Mouse (Mus musculus) NIH3T3 (cell line): ENCODE measurements around the gene Tex48.

Source experiments
- DNase-seq: peaks from one replicate; pipeline ENCODE4 v3.0.0-alpha.2; 2012; ENCODE audit warnings: low read depth

Tex48 gene

DNA sequence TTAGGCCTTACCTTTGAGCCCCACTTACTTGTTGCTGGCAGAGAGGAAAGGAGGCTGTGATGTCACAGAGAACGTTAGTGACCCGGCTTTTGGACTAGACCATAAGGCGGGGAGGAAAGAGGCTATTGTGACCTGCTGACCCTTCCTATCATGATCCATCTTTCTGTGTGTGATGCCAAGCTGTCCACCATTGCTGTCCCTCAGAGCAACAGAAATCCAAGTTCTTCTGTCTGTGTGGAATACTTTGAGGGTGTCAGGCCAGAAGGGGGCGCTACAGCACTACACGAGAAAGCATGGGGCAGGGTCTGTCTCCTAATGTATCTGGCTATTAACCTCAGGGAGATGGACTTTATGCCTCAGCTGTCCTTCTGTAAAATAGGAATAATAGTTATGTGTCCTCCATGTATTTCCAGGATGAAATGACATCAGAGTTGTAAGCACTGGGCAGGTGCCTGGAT, at the start of gene Tex48:
Tex48 (minus strand) TSS at position 51 of the 458 bp plus-strand sequence.
- DNase-seq = peak; percentile 69

DNA sequence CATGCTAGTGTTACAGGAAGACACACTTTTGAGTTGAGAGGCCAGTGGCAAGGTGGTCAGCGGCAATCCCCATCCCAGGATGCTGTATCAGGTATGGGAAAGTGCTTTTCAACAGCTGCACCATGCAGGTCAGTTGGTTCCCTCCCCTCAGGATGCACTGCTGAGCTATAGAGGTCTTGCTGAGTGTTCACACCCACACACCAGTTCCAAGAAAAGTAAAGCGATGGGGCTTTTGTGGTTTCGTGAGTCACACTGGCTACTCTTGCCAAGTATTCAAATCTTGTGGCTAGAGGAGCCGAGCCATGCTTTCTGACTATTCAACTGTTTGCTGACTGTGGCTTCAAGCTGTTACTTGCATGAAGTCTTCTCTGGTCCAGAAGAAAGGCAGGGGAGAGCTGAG, 46.0 kb upstream of the Tex48 start:
- peak; percentile 97 for DNase-seq

DNA sequence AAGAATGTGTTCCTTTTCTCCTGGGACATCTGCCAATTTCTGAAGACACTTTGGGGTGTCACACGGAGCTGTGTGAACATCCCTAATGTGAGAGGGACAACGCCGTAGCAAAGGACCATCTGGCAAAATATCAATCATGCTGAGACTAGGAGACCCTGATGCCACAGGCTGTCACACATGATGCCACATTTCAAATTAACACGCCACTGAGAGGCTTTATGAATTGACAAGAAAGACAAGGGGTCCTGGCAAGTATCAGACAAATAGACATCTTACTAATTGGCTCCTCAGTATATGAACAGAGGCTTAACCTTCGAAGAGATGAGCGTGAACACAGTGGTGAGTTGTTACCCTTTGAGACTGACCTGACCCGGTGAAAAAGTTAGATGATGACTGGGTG, 43.5 kb upstream of the Tex48 start:
- no peak for DNase-seq

DNA sequence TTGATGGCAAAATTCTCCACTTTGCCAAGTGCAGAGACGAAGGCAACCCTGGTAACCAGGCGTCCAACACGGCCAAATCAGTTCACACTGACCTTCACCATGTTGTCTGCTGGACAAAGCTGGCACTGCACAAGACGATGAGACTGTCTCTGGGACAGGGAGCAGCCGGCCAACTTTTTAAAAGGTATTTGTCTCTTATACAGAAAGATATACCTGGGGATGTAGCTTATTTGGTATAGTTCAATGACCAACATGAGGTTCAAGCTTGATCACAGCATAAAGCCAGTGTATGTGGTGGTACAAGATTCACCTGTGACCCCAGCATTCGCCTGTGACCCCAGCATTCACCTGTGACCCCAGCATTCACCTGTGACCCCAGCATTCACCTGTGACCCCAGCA, 41.1 kb upstream of the Tex48 start, which contains the start of gene Gm11214:
Gm11214 (minus strand) TSS at position 101 of the 400 bp plus-strand sequence.
- no peak for DNase-seq

DNA sequence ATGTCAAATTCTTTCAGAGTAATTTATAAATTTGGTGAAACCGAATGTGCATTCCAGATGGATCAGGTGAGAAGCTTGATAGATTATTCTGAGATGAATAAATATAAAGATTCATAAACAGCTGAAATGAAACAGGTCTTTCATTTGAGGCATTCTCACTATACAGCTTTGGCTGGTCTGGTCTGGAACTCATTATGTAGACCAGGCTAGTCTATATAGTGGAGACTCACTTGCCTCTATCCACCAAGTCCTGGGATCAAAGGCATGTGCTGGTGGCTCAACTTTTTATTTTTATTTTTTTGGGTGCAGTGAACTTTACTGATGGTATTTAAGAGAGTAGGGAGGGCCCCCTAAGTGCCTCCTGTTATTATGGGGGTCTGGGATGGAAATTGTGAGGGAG, 39.6 kb upstream of the Tex48 start:
- DNase-seq = no peak

DNA sequence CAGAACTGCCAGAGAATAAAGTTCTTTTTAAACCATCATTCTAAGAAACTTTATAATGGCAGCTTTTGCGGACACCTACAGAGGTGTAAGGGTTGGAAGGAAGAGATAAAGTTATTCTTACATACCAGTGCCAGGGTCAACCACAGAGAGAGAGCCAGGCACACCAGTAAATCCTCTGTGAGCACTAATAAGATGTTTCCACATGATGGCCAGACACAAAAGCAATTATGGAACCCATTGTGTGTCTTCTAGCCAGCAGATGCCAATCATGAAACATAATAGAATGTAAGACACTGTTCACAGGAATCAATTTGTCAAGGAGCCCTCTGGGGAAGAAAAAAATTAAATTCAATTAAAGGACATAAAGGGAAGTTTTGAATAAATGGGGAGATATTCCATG, 39.2 kb upstream of the Tex48 start:
- DNase-seq = no peak

DNA sequence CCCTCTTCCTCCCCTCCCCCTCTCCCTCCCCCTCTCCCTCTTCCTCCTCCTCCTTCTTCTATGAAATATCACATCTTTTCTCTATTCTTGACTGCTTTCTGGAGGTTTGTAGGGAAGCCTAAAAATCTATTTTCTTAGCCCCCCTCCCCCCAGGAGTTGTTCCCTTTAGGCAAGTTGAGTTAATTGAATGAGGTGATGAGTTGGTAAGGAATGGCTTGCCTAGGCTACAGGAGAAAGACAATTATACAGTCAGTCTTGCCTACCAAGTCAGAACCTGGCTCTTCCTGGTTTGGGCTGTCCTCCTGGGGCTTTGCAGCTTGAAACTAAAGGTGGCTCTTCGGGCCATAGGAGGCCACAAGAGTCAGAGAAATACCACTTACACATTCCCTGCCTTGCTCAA, 37.5 kb upstream of the Tex48 start:
- peak; percentile 24 for DNase-seq

DNA sequence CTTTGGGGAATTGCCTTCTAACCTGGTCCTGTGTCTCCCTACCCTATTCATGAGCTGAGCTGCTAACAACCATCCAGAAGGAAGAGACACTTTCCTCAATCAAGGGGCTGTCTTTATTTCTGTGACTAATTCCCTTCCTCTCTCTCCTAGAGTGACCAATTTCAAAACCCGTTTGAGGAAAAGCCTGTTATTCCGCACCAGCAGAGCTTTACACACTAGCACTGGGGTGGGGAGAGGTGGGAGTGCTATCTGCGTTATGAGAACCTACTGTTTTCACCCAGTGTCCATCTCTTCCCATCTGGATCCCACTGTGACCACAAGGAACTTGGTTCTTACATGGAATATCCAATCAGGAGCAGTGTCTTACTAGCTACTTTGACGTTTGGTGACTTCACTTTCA, 36.9 kb upstream of the Tex48 start:
- DNase-seq = no peak

DNA sequence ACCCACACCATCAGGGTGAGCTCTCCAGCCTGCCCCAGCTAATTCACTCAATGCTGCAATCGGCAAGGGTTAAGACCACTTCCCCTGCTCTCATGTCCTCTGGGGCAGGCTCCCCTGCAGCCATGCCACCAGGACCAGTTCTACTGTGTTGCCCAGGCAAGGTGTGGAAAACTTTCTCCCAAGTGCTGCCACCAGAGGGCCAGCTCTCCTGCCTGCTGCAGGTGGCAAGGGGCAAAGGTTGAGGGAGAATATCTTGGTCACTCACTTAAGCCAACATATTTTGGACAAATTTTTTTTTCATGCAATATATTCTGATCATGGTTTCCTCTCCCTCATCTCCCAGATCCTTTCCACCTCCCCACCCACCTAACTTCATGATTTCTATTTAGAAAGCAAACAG, 32.2 kb upstream of the Tex48 start:
- DNase-seq = no peak

DNA sequence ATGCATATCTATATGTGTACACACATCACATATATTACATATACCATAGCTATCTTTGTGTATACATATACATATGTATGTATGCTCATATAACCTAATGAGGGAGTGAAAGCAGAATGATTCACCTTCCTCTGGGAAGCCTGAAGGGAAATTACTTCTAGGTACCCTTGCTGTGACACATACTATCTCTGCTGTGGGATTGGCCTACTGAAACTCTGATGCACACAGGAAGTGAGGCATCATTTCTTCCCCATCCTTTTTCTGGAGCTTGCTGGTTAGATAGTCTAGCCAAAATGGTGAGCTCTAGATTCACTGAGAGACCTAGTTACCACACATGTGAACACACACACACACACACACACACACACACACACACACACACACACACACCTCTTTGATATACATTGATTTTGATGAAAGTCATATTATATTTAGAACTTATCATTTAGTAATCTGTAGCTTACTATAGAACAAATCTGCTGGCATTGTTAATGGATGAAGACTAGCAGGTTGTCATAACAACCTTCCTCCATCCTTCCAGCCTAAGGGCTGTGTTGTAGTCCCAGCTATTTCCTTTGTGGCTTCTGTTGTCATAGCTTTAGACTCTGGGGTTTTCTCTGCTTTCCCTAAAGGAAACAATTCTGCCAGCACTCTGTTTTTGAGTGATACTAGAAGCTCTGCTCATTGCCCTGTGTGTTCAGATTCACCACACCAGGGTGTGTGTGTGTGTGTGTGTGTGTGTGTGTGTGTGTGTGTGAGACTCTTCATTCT, 21.9 kb upstream of the Tex48 start:
- no peak for DNase-seq

DNA sequence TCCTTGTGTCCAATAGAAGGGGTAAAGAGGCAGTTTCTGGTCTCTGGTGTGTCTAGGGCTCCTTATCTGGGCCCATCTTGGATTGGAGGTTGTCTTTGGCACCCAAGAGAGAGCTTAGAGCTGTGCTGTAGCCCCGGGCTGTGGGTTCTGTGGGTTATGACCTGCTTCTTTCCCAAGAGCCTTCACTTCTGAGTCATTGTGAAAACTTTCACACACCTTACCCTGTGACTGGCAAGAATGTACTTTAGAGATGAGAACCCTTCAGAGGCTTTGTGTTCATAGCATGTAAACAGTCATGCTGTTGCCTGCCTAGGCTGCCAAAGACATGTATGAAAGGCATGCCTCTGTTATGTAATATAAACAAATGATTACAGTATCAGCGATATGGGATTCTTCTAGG, 17.6 kb upstream of the Tex48 start:
- peak; percentile 41 for DNase-seq

DNA sequence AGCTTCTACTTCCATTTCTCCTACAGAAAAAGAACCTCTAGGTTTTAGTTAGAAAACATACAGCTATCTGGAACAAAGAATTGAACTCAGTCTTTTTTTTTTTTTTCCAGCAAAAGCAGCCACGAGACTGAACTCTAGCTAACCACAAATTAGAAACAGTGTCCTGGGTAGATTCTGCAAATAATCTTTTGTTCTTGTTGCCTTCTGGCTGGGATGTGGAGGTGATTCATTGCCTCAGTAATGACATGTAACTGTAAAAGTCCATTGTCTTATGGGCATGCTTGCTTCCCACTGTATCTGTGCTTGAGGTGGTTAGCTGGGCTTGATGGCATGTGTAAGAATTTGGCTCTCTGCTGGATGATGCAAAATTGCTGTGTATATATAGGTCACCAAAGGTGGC, 16.4 kb upstream of the Tex48 start:
- DNase-seq = peak; percentile 67

DNA sequence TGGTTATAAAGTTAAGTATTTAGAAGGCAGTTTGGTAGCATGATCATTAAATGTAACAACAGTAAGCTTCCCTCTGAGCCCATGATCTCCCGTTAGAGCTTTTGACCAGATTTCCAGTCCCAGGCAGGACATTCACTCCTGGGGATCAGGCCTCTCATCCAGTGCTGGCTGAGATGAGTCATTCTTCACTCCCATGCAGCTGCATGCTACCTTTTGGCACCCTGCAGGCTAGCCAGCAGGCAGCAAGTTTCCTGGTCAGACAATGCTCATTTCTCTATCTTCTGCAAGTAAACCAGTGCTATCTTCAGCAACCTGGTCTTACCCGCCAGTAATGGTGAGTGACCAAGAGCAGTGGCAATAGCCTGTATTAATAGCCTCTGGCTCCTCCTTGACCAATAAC, 11.0 kb upstream of the Tex48 start:
- peak; percentile 39 for DNase-seq

DNA sequence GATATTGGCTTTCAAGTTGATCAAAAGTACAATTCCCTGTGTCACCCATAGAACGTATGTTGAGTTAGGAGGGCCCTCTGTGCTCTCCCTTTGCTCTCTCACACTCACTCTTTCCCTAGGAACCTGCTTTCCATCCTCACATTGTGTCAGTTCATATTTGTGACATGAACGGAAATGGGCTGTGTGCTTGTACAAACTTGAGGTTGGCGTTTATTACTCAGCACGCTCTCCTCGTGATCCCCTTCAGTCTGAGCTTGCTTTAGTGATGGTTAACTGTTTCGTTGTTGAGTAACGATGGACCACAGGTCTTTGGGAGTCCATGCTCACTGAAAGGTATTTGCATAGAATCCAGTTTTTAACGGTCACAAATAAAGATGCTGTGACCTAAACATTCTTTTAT, 4.9 kb upstream of the Tex48 start:
- DNase-seq = no peak

DNA sequence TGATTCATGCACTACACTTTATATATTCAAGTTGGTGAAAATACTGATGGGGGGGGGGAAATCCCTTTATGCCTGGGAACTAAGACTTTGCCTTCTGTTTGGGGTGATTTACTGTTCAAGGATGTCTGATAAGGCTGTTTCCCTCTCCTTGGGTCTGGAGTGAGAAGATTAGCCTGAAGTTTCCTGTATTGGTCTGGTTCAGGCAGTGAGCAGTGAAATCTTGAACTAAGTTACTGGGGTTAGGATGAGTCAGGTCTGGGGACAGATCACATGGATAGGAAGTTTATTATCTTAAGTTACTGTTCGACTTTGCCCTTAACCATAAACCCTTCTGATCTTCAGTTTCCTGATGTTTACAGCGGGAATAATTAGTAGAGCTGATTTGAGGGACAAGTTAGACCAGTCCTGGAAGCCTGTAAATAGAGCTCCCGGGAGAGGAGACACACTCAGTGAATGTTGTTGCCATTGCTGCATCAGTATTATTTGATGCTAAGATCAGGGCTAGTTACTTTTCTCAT, 3.4 kb upstream of the Tex48 start:
- DNase-seq = no peak

DNA sequence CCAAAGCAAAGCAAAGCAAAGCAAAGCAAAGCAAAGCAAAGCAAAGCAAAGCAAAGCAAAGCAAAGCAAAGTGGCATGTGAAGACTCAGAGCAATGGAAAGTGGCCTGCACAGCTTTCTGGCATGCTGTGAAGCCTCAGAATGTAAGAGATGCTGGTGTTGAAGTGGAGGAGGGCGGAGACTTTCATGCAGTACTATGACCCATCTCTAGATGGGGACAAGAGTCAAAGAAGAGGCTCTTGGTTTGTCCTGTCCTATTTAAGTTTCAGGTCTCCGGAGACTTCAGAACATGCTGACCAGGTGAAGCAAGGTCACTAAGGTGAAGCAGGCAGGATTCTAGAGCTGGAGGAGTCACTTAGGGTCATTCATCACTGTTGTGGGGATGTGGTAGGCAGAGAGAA, 367 bp downstream of the Tex48 start:
- DNase-seq = peak; percentile 58

DNA sequence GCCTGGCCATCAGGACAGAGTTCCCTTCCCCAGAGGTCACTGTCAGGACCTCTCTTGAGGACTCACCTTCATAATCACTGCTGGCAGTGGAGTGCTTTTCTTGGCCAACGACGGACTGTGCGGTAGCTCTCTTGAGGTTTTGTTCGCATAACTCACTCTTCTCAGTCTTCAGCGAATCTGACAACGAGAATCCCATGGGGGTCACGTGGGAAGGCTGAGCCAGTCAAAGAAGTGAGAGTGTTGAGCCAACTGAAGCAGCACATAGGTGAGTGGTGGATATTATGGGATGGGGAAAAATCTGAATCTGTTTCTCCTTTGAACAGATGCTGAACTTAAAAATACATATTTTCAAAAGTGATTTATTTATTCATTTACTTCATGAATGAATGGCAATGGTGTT, 13.8 kb downstream of the Tex48 start:
- peak; percentile 33 for DNase-seq

DNA sequence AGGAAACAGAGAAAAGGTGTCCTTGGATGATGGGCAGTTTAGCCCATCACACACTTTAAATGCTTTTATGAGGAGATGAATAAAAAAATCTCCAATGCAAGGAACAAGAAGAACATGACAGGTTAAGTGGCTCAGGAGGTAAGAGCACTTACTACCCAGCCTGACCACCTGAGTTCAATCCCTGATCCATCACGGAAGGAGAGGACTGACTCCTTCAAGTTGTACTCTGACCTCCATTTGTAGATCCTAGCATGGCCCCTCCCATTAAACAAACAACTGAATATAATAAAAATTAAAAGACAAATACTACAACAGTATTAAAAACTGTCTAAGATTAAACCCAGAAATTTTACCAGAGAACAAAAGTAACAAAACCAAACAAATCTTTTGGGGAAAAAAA, 16.3 kb downstream of the Tex48 start:
- DNase-seq = no peak

DNA sequence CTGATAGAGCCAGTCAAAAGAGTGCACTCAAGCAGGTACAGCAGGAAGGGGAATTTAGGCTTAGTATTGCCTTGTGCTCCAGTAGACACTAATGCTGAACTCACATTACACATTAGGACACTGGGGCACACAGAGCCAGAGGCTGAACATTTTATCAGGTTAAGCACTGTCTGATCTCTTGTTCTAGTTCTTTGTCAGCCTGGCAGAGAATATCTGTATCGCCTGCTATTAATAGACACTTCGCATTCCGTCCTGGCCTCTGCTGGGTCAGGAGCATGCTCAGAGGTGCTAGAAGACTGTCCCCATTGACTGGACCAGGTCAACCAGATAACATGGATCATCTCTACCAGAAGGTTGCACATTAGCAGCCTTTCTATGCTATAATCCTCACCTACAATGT, 16.7 kb downstream of the Tex48 start:
- DNase-seq = no peak

DNA sequence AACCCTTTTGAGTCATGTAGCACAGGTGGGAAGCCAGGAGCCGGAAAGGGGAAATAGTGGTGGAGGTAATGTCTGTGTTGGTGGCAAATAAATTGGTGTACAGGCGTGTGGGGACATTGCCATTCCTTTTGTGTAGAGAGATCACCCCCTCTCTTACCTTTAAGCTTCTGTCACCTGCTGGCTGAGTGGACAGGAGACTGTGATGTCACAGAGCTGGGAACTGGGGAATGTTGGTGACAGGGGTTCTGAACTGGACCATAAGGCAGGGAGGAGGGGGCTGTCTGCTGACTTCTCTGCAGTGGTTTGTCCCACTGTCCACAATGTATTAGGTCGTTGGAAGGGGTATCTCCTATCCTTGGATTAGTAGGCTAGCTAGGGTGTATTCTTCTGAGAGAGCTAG, 17.3 kb downstream of the Tex48 start, which contains the start of gene Gm11213:
Gm11213 (minus strand) TSS at position 317 of the 400 bp plus-strand sequence.
- DNase-seq = no peak

DNA sequence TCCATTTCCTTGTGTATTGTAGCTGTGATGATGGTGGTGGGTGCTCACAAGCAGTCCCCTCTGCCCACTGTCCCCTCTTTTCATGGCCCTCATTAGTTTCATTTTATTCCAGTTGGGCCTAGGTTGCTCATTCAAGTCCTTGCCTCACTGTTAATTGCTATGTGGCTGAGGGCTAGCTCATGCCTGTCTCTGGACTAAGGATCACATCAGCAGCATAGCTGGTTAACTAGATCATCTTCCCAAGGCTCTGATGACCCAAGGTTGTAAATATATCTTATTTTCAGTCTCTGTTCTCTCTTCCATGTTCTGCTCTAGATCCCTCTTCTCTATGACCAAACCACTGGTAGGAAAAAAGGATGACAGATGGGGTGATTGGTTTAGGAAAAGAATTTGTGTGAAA, 21.0 kb downstream of the Tex48 start:
- DNase-seq = no peak

DNA sequence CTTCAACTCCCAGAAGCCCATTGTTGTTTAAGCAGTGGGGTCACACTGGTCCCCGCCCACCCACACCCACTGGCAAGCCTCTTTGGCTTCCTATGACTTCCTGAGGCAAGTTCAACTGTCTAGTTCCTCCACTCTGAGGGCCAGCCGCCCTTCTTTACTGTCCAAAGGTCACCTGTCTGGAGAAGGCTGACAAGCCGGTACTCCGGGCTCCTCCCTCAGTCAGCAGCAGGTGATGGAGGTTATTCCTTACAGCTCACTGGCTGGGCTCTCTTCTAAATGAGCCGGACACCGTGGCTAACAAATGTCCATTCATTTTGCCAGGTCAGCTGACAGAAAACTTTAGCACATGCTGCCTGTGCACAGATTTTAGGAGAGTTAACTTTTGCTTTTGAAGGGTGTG, 21.4 kb downstream of the Tex48 start:
- no peak for DNase-seq

DNA sequence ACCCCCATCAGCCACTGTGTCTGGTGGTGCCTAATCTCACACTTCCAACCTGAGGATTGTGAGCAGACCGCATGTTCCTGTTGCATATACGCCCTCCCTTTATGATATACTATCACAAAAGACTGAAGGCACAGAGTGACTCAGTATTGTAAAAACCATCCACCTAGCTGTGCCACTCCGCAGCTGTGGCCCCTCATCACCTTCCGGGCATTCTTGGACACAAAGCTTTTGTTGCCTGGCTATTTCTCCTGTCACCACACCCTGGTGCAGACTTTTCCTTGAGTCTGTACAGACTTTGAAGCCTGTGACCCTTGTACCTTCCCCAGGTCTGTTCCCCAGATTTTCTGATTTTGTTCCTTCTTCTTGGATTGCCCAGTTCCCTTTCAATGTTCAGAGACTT, 26.2 kb downstream of the Tex48 start:
- DNase-seq = no peak

DNA sequence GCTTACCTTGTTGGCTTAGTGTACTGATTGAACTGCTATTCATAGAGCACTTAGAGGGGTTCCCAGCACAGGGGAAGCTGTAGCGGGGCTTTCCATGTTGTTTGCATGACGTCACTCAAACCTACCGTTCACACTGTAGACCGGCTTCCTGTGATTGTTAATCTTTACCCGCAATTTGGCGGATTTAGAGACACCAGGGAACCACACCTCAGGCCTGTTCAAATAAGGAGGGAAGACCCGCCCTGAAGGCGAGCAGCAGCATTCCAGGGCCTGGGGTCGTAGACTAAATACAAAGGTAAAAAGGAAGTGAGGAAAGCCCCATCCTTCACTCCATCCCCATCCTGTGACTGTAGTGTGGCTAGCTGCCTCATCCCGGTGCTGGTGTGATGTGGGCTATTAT, 27.0 kb downstream of the Tex48 start:
- no peak for DNase-seq
